Mouse (Mus musculus) forebrain, embryonic 13.5 days (tissue): ENCODE measurements around the gene Spsb3. TPM values are rescaled to one million over a fixed set of nuclear protein-coding genes. Genes with fewer than 3 reads are reported as not detected.

Source experiments
- ATAC-seq: fragments of 200-750 bp; cut with Nextera tagmentation; 2 replicates; pipeline ENCODE4 v1.8.0; 2017
- H3K27ac ChIP-seq: fragments of 300-500 bp; sonication (generic); 2 replicates; pipeline ENCODE4 v1.5.1; 2015; ENCODE audit warnings: inconsistent platforms, mild to moderate bottlenecking, moderate library complexity
- H3K27me3 ChIP-seq: fragments of 300-500 bp; sonication (generic); 2 replicates; pipeline ENCODE4 v1.6.1; 2015; ENCODE audit warnings: mild to moderate bottlenecking, inconsistent platforms
- H3K36me3 ChIP-seq: fragments of 300-500 bp; sonication (generic); 2 replicates; pipeline ENCODE4 v1.6.1; 2015; ENCODE audit warnings: mild to moderate bottlenecking, inconsistent platforms; ENCODE audit not compliant: poor library complexity, severe bottlenecking
- H3K4me1 ChIP-seq: fragments of 300-500 bp; sonication (generic); 2 replicates; pipeline ENCODE4 v1.6.1; 2015; ENCODE audit warnings: inconsistent platforms
- H3K4me2 ChIP-seq: fragments of 300-500 bp; sonication (generic); 2 replicates; pipeline ENCODE4 v1.6.1; 2015; ENCODE audit warnings: inconsistent platforms, mild to moderate bottlenecking, moderate library complexity
- H3K4me3 ChIP-seq: fragments of 300-500 bp; sonication (generic); 2 replicates; pipeline ENCODE4 v1.5.1; 2015; ENCODE audit warnings: mild to moderate bottlenecking, inconsistent platforms
- H3K9ac ChIP-seq: fragments of 300-500 bp; sonication (generic); 2 replicates; pipeline ENCODE4 v1.6.1; 2015; ENCODE audit warnings: mild to moderate bottlenecking, inconsistent platforms
- H3K9me3 ChIP-seq: fragments of 300-500 bp; sonication (generic); replicated peaks from 2 replicates; pipeline ENCODE4 v1.6.1; 2016; ENCODE audit warnings: inconsistent platforms
- WGBS: fragments of 180-500 bp; shearing (Covaris S2); methylation state at CpG from one replicate; pipeline ENCODE4 v1.1.7; 2015; 5-methylcytosine and 5-hydroxymethylcytosine counted together
- polyA plus RNA-seq: library from polyadenylated mRNA; unstranded; fragments of >200 nt; fragmentation: Nextera tagmentation; extraction: Ambion mirVana; gene quantifications from 2 replicates; pipeline ENCODE4 v1.2.1, GENCODE M21; 2015

Gene Spsb3
- polyA plus RNA-seq, 1 experiment from 2014 or later: 64.3 TPM

DNA sequence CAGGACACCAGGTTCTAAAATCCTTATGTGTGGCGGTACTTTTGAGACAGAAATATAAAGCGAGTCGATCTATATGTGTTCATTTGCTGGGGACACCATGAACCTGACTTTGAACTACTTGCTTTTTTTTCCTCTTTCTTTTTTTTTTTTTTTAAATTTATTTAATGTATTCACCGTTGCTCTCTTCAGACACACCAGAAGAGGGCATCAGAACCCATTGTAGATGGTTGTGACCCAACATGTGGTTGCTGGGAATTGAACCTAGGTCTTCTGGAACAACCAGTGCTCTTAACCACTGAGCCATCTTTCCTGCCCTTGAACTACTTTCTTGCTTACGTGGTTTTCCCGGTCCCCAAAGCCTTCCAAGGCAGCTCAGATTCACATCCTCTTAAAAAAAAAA lies 50.8 kb downstream of the Spsb3 start:
- Histone ChIP-seq H3K9ac (peak overlapping the region; percentile 97), H3K36me3 (no peaks in the 10 kb centered on the region; the same call in 1 of the 2 replicates), H3K27ac (peak overlapping the region; percentile 85), H3K9me3 (no peaks in the 10 kb centered on the region), H3K4me3 (peak overlapping the region; percentile 99), H3K27me3 (no peaks in the 10 kb centered on the region), H3K4me1 (peaks cover 28% of the 10 kb centered on the region), H3K4me2 (peak overlapping the region; percentile 90)
- 49% methylated on average over 6 of the region's 6 CpGs for WGBS
- no peak for ATAC-seq

Other genes with a start within 250 kb of the Spsb3 start
- gene Slc9a3r2, start 236.3 kb upstream of the Spsb3 start, polyA plus RNA-seq: 15.0 and 16.0 TPM in 2 replicates
- not detected in 2 replicates for gene Npw, start 228.2 kb upstream of the Spsb3 start, polyA plus RNA-seq
- gene Zfp598, start 217.0 kb upstream of the Spsb3 start, polyA plus RNA-seq: 14.9 and 16.2 TPM in 2 replicates
- gene Syngr3, start 196.7 kb upstream of the Spsb3 start, polyA plus RNA-seq: 61.0 and 68.7 TPM in 2 replicates
- 40.7 and 42.5 TPM in 2 replicates for gene Gfer, start 190.5 kb upstream of the Spsb3 start, polyA plus RNA-seq
- 1.3 TPM in 2 replicates for gene Noxo1, start 190.4 kb upstream of the Spsb3 start, polyA plus RNA-seq
- 86.9 and 107 TPM in 2 replicates for gene Tbl3, start 179.0 kb upstream of the Spsb3 start, polyA plus RNA-seq
- gene Rnf151, start 168.6 kb upstream of the Spsb3 start, polyA plus RNA-seq: 0.18 TPM in 1 of 2 replicates, not detected in the other
- 992 and 1,023 TPM in 2 replicates for gene Rps2, start 168.5 kb upstream of the Spsb3 start, polyA plus RNA-seq
- 232 and 253 TPM in 2 replicates for gene Ndufb10, start 162.2 kb upstream of the Spsb3 start, polyA plus RNA-seq
- not detected in 2 replicates for gene Rpl3l, start 158.8 kb upstream of the Spsb3 start, polyA plus RNA-seq
- 18.8 and 22.1 TPM in 2 replicates for gene Msrb1, start 150.0 kb upstream of the Spsb3 start, polyA plus RNA-seq
- gene Hs3st6, start 133.7 kb upstream of the Spsb3 start, polyA plus RNA-seq: 0.15 and 0.17 TPM in 2 replicates
- not detected in 2 replicates for gene Meiob, start 82.4 kb upstream of the Spsb3 start, polyA plus RNA-seq
- 36.7 and 37.1 TPM in 2 replicates for gene Hagh, start 46.5 kb upstream of the Spsb3 start, polyA plus RNA-seq
- 16.0 and 16.8 TPM in 2 replicates for gene Fahd1, start 36.3 kb upstream of the Spsb3 start, polyA plus RNA-seq
- gene Igfals, start 20.6 kb upstream of the Spsb3 start, polyA plus RNA-seq: 0.17 and 0.25 TPM in 2 replicates
- gene Nubp2, start 294 bp upstream of the Spsb3 start, polyA plus RNA-seq: 68.5 and 76.9 TPM in 2 replicates
- gene Eme2, start 8.4 kb downstream of the Spsb3 start, polyA plus RNA-seq: 31.3 and 36.5 TPM in 2 replicates
- gene Mrps34, start 8.5 kb downstream of the Spsb3 start, polyA plus RNA-seq: 81.4 and 85.4 TPM in 2 replicates
- 72.1 and 80.8 TPM in 2 replicates for gene Nme3, start 9.9 kb downstream of the Spsb3 start, polyA plus RNA-seq
- 60.8 and 73.6 TPM in 2 replicates for gene Mapk8ip3, start 50.3 kb downstream of the Spsb3 start, polyA plus RNA-seq
- 186 and 217 TPM in 2 replicates for gene Jpt2, start 74.0 kb downstream of the Spsb3 start, polyA plus RNA-seq
- 7.9 and 8.3 TPM in 2 replicates for gene Cramp1l, start 129.1 kb downstream of the Spsb3 start, polyA plus RNA-seq
- 18.6 and 22.8 TPM in 2 replicates for gene Ift140, start 129.4 kb downstream of the Spsb3 start, polyA plus RNA-seq
- 7.7 and 10.1 TPM in 2 replicates for gene Tmem204, start 196.9 kb downstream of the Spsb3 start, polyA plus RNA-seq
- 41.2 and 45.3 TPM in 2 replicates for gene Telo2, start 229.3 kb downstream of the Spsb3 start, polyA plus RNA-seq
- not detected in 2 replicates for gene Ptx4, start 234.1 kb downstream of the Spsb3 start, polyA plus RNA-seq
- 23.6 and 29.6 TPM in 2 replicates for gene Clcn7, start 246.7 kb downstream of the Spsb3 start, polyA plus RNA-seq